Mouse (Mus musculus) embryonic fibroblast, embryonic 13.5 days (primary cell): ENCODE results near the gene Prickle2. TPM values are rescaled to one million over a fixed set of nuclear protein-coding genes. Genes with fewer than 3 reads are reported as not detected.

ENCODE experiments used
- H3K27ac ChIP-seq: 2 replicates; pipeline ENCODE4 v1.5.1; 2012; ENCODE audit warnings: low read length, control low read depth, inconsistent platforms; ENCODE audit not compliant: insufficient read depth
- H3K4me1 ChIP-seq: 2 replicates; pipeline ENCODE4 v1.6.1; 2011; ENCODE audit warnings: low read length; ENCODE audit not compliant: control insufficient read depth, insufficient read depth
- H3K4me3 ChIP-seq: 2 replicates; pipeline ENCODE4 v1.5.1; 2011; ENCODE audit warnings: mild to moderate bottlenecking, control low read depth, low read length; ENCODE audit not compliant: insufficient read depth
- CTCF ChIP-seq: IDR thresholded peaks from 2 replicates; pipeline ENCODE4 v1.5.1; 2011; ENCODE audit warnings: mild to moderate bottlenecking, control low read depth, low read length, moderate library complexity, borderline replicate concordance; ENCODE audit not compliant: insufficient read depth
- POLR2A ChIP-seq: IDR thresholded peaks from 2 replicates; pipeline ENCODE4 v1.6.1; 2011; ENCODE audit warnings: low read depth, mild to moderate bottlenecking, control low read depth, low read length, moderate library complexity
- polyA plus RNA-seq: library from polyadenylated mRNA; stranded (reverse); fragments of >200 nt; gene quantifications from 2 replicates; pipeline ENCODE4 v1.2.4, GENCODE M21; 2011; ENCODE audit warnings: low read depth; ENCODE audit not compliant: missing spikeins, insufficient read length

Gene Prickle2
- polyA plus RNA-seq: 8.7 and 10.4 TPM in 2 replicates

GRCm38 (mm10) chr6:92706145-92706466 lies at the start of gene Prickle2:
Gene Prickle2 (minus strand): TSS chr6:92706155.
- H3K4me3 ChIP-seq: peak within 1 kb of the TSS; percentile 48
- no peak for TF ChIP-seq CTCF
- TF ChIP-seq POLR2A: peak; percentile 63
- no peaks in the 10 kb centered on the region for H3K4me1 ChIP-seq
- H3K27ac ChIP-seq: no peak within 1 kb of the TSS

- Histone ChIP-seq H3K27ac (no peak overlapping the region), H3K4me3 (no peak overlapping the region), H3K4me1 (no peaks in the 10 kb centered on the region)
- TF ChIP-seq CTCF: no peak
- no peak for TF ChIP-seq POLR2A
Observed at GRCm38 (mm10) chr6:92752737-92753136, 46.8 kb upstream of the Prickle2 start.

- no peak for TF ChIP-seq CTCF
- no peak for TF ChIP-seq POLR2A
- H3K4me3 ChIP-seq: no peak overlapping the region
- H3K27ac ChIP-seq: no peak overlapping the region
- H3K4me1 ChIP-seq: no peaks in the 10 kb centered on the region
Observed at GRCm38 (mm10) chr6:92749420-92749819, 43.5 kb upstream of the Prickle2 start.

GRCm38 (mm10) chr6:92743605-92744004 lies 37.6 kb upstream of the Prickle2 start:
- TF ChIP-seq POLR2A (no peak), CTCF (peak; percentile 68; the same call in 1 of the 2 replicates)
- no peak overlapping the region for H3K4me3 ChIP-seq
- H3K27ac ChIP-seq: no peak overlapping the region
- H3K4me1 ChIP-seq: no peaks in the 10 kb centered on the region

- no peaks in the 10 kb centered on the region for H3K4me1 ChIP-seq
- H3K4me3 ChIP-seq: no peak overlapping the region
- TF ChIP-seq CTCF (no peak), POLR2A (no peak)
- H3K27ac ChIP-seq: no peak overlapping the region
Observed at GRCm38 (mm10) chr6:92737116-92737515, 31.2 kb upstream of the Prickle2 start.

GRCm38 (mm10) chr6:92733651-92734050 lies 27.7 kb upstream of the Prickle2 start:
- H3K27ac ChIP-seq: no peak overlapping the region
- H3K4me1 ChIP-seq: peaks cover 4% of the 10 kb centered on the region; the same call in 1 of the 2 replicates
- H3K4me3 ChIP-seq: no peak overlapping the region
- no peak for TF ChIP-seq POLR2A
- TF ChIP-seq CTCF: no peak

GRCm38 (mm10) chr6:92728514-92728913 lies 22.6 kb upstream of the Prickle2 start:
- no peak overlapping the region for H3K27ac ChIP-seq
- H3K4me1 ChIP-seq: peaks cover 4% of the 10 kb centered on the region; the same call in 1 of the 2 replicates
- H3K4me3 ChIP-seq: no peak overlapping the region
- no peak for TF ChIP-seq POLR2A
- TF ChIP-seq CTCF: no peak

GRCm38 (mm10) chr6:92728084-92728483 lies 22.1 kb upstream of the Prickle2 start:
- TF ChIP-seq CTCF (peak; percentile 70), POLR2A (no peak)
- Histone ChIP-seq H3K27ac (no peak overlapping the region), H3K4me1 (peaks cover 4% of the 10 kb centered on the region; the same call in 1 of the 2 replicates), H3K4me3 (no peak overlapping the region)

GRCm38 (mm10) chr6:92727351-92727986 lies 21.5 kb upstream of the Prickle2 start:
- TF ChIP-seq POLR2A: no peak
- no peak for TF ChIP-seq CTCF
- Histone ChIP-seq H3K27ac (no peak overlapping the region), H3K4me1 (peaks cover 4% of the 10 kb centered on the region; the same call in 1 of the 2 replicates), H3K4me3 (no peak overlapping the region)

GRCm38 (mm10) chr6:92726121-92726520 lies 20.2 kb upstream of the Prickle2 start:
- Histone ChIP-seq H3K27ac (no peak overlapping the region), H3K4me1 (peaks cover 4% of the 10 kb centered on the region; the same call in 1 of the 2 replicates), H3K4me3 (no peak overlapping the region)
- TF ChIP-seq POLR2A (no peak), CTCF (no peak)
